Mouse (Mus musculus): ENCODE data around the gene Ovca2. TPM values are rescaled to one million over a fixed set of nuclear protein-coding genes. Genes with fewer than 3 reads are reported as not detected.

The Ovca2 gene
- 7.2 TPM for polyA plus RNA-seq (2014; fragmentation: Illumina TruSeq; extraction: RNeasy Lipid Tissue Mini Kit (QIAGEN cat#74804); ENCODE audit: low read depth, low replicate concordance)

GRCm38 (mm10) chr11:75178672-75179208 is at the start of gene Ovca2:
Gene Ovca2, minus strand, starts transcription at chr11:75178835.

GRCm38 (mm10) chr11:75193256-75194071 is 14.8 kb upstream of the Ovca2 start, which contains the start of gene Rtn4rl1:
Gene Rtn4rl1, plus strand, starts transcription at chr11:75193783.

GRCm38 (mm10) chr11:75190905-75191441 is 12.3 kb upstream of the Ovca2 start, which contains the start of gene Dph1:
Gene Dph1, minus strand, starts transcription at chr11:75191241.

DNA sequence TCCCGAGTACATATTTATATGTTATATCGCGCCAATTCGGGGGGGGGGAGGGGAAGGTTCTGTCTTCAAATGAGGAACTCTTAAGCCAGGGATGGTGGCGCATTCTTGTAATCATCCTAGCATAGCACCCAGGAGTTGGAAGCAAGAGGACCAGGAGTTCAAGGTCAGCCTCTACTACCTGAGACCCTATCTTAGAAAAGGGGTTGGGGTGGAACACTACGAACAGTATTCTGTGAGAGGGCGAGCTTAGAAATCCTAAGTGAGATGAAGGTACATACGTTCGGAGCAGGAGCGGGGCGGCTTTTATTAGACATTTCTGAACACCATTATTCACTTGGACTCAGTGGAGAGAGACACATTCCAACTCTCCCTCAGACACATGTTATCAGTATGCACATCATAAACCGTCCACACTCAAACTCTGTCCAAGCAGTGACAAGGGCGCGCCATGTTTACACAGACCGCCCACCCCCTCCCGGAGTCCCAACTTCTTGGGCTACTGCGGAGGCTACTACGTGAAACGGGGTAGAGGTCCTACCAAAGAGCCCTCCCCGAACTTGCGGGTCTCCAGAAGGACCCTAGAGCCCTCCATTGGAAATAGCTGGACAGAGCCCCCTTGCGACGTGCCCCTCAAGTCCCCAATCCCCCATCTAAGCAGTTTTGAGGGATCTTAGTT is 9.1 kb downstream of the Ovca2 start, which contains the start of gene Hic1:
TSS of gene Hic1 (minus strand) at position 115 of the 676 bp plus-strand sequence.

Other genes with a start within 250 kb of the Ovca2 start
- not detected for gene Hic1, start 9.3 kb downstream of the Ovca2 start, polyA plus RNA-seq (2014; fragmentation: Illumina TruSeq; extraction: RNeasy Lipid Tissue Mini Kit (QIAGEN cat#74804); ENCODE audit: low read depth, low replicate concordance)
- 1.4 TPM for gene Dph1, start 12.4 kb upstream of the Ovca2 start, polyA plus RNA-seq (2014; fragmentation: Illumina TruSeq; extraction: RNeasy Lipid Tissue Mini Kit (QIAGEN cat#74804); ENCODE audit: low read depth, low replicate concordance)
- gene Rtn4rl1, start 14.9 kb upstream of the Ovca2 start, polyA plus RNA-seq (2014; fragmentation: Illumina TruSeq; extraction: RNeasy Lipid Tissue Mini Kit (QIAGEN cat#74804); ENCODE audit: low read depth, low replicate concordance) = 1.0 TPM
- gene Rpa1, start 169.5 kb upstream of the Ovca2 start, polyA plus RNA-seq (2014; fragmentation: Illumina TruSeq; extraction: RNeasy Lipid Tissue Mini Kit (QIAGEN cat#74804); ENCODE audit: low read depth, low replicate concordance) = 132 TPM
- gene Smyd4, start 169.6 kb upstream of the Ovca2 start, polyA plus RNA-seq (2014; fragmentation: Illumina TruSeq; extraction: RNeasy Lipid Tissue Mini Kit (QIAGEN cat#74804); ENCODE audit: low read depth, low replicate concordance) = 2.8 TPM
- gene Serpinf1, start 243.9 kb upstream of the Ovca2 start, polyA plus RNA-seq (2014; fragmentation: Illumina TruSeq; extraction: RNeasy Lipid Tissue Mini Kit (QIAGEN cat#74804); ENCODE audit: low read depth, low replicate concordance) = 3.7 TPM